Mouse (Mus musculus): ENCODE measurements around the gene Exoc3l.

- TF ChIP-seq CTCF (IDR thresholded peaks at IDR 0.05; ENCODE audit: insufficient read depth, low read length) (no peak), POLR2A (IDR thresholded peaks at IDR 0.05; ENCODE audit: borderline replicate concordance, extremely low read depth, low read depth, low read length) (no peak)
Observed at GRCm38 (mm10) chr8:105251954-105252353, 43.9 kb downstream of the Exoc3l start.
